Mouse (Mus musculus) intestine, postnatal 0 days (tissue): ENCODE measurements around the gene Rabac1. TPM values are rescaled to one million over a fixed set of nuclear protein-coding genes. Genes with fewer than 3 reads are reported as not detected.

Experiments
- ATAC-seq: fragments of 200-750 bp; cut with Nextera tagmentation; 2 replicates; pipeline ENCODE4 v1.8.0; 2017; ENCODE audit warnings: mild to moderate bottlenecking, moderate TSS enrichment, moderate library complexity
- H3K27ac ChIP-seq: fragments of 300-500 bp; sonication (generic); 2 replicates; pipeline ENCODE4 v1.5.1; 2014; ENCODE audit warnings: mild to moderate bottlenecking, low read depth, low read length, moderate library complexity
- H3K27me3 ChIP-seq: fragments of 300-500 bp; sonication (generic); replicated peaks from 2 replicates; pipeline ENCODE4 v1.6.1; 2014; ENCODE audit warnings: low read length, mixed read lengths; ENCODE audit not compliant: control insufficient read depth, insufficient read depth
- H3K36me3 ChIP-seq: fragments of 300-500 bp; sonication (generic); 2 replicates; pipeline ENCODE4 v1.6.1; 2014; ENCODE audit warnings: mild to moderate bottlenecking, moderate library complexity; ENCODE audit not compliant: control insufficient read depth, insufficient read depth
- H3K4me1 ChIP-seq: fragments of 300-500 bp; sonication (generic); replicated peaks from 2 replicates; pipeline ENCODE4 v1.6.1; 2014; ENCODE audit warnings: antibody characterized with exemption, low read length, mixed read lengths; ENCODE audit not compliant: control insufficient read depth, insufficient read depth
- H3K4me2 ChIP-seq: fragments of 300-500 bp; sonication (generic); replicated peaks from 2 replicates; pipeline ENCODE4 v1.6.1; 2014; ENCODE audit warnings: low read depth, mild to moderate bottlenecking, moderate library complexity
- H3K4me3 ChIP-seq: fragments of 300-500 bp; sonication (generic); 2 replicates; pipeline ENCODE4 v1.5.1; 2014; ENCODE audit warnings: low read depth, low read length
- H3K9ac ChIP-seq: fragments of 300-500 bp; sonication (generic); 2 replicates; pipeline ENCODE4 v1.6.1; 2014; ENCODE audit warnings: mild to moderate bottlenecking, low read depth, low read length
- H3K9me3 ChIP-seq: fragments of 300-500 bp; sonication (generic); 2 replicates; pipeline ENCODE4 v1.6.1; 2016; ENCODE audit warnings: mixed run types; ENCODE audit not compliant: control insufficient read depth
- CTCF ChIP-seq: sonication (generic); IDR thresholded peaks from 2 replicates; pipeline ENCODE4 v1.5.1; 2016; ENCODE audit warnings: low read depth, mild to moderate bottlenecking, control low read depth, antibody characterized with exemption, moderate library complexity
- WGBS: fragments of 180-500 bp; shearing (Covaris S2); extraction: QIAGEN DNeasy Blood & Tissue Kit; methylation state at CpG from one replicate; pipeline ENCODE4 v1.1.7; 2014; 5-methylcytosine and 5-hydroxymethylcytosine counted together
- polyA plus RNA-seq: library from polyadenylated mRNA; unstranded; fragments of >200 nt; fragmentation: Nextera tagmentation; extraction: Ambion mirVana; gene quantifications from 2 replicates; pipeline ENCODE4 v1.2.1, GENCODE M21; 2015

Gene Rabac1
- polyA plus RNA-seq = 127 and 129 TPM in 2 replicates

DNA sequence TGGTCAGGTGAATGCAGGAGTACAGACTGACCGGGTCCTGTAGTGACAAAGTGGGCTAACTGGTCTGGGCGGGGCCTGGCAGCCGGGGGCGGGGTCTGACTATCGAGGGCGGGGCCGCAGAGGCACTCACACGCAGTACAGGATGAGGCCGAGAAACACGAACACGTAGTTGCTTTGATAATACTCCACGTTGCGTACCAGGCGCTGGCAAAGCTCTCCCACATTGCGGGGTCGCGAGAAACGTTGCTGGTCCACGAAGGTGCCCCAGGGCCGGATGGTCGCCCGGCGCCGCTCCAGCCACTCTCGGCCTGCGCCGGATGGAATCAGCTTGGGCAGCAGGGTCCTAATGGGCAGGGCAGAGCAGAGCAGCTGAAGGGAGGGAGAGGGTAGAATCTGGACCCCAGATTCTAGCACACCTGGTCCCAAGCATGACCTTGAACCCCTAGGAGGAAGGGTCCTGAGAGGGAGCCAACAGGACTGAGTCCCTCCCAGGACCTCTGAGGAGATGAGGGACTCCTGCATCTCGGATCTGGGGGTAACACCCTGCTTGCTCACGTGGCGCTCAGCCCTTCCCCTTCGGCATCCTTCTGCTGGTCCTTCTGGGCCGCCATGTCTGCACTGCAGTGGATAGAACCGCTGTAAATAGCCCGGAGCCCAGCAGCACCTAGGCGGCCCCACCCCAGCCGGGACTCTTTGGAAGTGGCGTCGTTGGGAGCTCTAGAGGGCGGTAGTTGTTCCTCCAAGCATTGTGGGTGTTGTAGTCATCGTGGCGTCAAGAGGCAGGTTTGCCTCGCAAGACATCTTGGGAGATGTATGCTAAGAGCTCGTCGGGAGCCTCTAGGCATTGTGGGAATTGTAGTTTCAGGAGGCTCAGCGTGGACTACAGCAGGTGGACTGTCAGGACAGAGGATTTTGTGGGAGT lies at the start of gene Rabac1:
Gene Rabac1 (minus strand): TSS at position 783 of the 922 bp plus-strand sequence.
- peak within 1 kb of the TSS; percentile 76 for H3K27ac ChIP-seq
- ATAC-seq = peak; percentile 93
- H3K4me2 ChIP-seq = peak within 1 kb of the TSS; percentile 83
- H3K27me3 ChIP-seq = no peaks in the 10 kb centered on the region
- peak within 1 kb of the TSS; percentile 67 for H3K9ac ChIP-seq
- TF ChIP-seq CTCF = peak; percentile 76
- no peaks in the 10 kb centered on the region for H3K4me1 ChIP-seq
- no peaks in the 10 kb centered on the region for H3K9me3 ChIP-seq
- under 1% methylated on average over 45 of the region's 45 CpGs for WGBS
- peak within 1 kb of the TSS; percentile 72 for H3K4me3 ChIP-seq
- peaks cover 9% of the 10 kb centered on the region for H3K36me3 ChIP-seq

DNA sequence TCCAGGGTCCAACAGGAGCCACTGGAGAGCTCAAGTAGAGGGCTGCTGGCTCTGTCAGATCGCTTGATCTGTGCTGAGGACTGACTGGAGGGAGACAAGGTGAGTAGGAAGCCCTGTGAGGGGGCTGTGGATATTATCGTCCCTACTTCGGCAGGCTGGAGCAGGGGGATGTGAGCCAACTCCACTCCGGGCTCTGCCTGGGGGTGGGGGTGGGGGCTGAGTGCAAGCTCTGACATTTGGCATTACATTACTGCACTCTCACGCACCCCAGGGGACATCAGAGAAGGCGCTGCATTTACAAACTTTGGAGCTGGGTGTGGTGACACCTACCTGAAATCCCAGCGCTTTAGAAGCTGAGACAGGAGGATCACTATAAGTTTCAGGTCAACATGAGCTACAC lies 39.0 kb upstream of the Rabac1 start:
- Histone ChIP-seq H3K27ac (no peak overlapping the region), H3K4me3 (no peak overlapping the region), H3K9me3 (no peaks in the 10 kb centered on the region), H3K36me3 (no peaks in the 10 kb centered on the region; the same call in 1 of the 2 replicates), H3K27me3 (peaks cover 46% of the 10 kb centered on the region), H3K4me1 (no peaks in the 10 kb centered on the region), H3K9ac (no peak overlapping the region), H3K4me2 (no peak overlapping the region)
- ATAC-seq = no peak
- TF ChIP-seq CTCF = no peak
- 75% methylated on average over 7 of the region's 7 CpGs for WGBS

DNA sequence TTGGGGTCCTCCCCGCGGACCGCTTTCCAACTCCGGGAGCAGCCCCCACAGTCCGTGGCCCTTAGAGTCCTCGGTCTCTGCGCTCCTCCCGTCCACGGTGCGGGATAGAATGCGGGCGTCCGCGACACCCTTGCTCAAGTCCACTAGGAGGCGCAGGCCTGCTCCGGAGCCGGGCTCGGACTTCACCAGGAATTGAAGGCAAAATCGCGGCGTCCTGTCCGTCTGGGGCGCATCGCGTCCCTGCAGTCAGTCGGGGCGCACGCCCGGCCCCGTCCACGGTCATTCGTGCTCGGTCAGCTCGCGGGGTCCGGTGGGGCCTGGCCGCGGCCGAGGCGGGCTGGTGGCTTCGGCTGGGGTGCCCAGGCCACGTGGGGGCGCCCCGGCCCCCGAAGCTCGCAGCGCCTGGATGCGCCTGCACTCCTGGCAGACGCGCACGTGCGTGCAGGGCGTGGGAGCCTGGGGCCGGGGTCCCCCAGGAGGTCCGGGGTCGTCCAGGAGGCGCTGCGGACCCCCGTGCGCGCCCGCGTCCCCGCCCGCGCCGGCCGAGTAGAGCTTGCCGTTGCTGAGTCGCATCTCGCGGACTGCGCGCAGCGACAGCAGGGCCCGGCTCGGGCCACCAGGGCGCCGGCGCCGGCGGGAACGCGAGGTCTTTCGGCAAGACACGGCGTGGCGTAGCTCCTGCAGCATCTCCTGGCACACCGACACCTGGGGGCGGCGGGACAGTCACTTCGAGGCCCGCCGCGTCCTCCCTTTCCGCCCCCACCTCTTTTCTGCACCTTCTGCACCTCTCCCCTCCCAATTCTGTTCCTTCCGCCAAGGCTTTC lies 37.7 kb upstream of the Rabac1 start:
- peaks cover 59% of the 10 kb centered on the region for H3K27me3 ChIP-seq
- H3K27ac ChIP-seq = no peak overlapping the region
- H3K9me3 ChIP-seq = no peaks in the 10 kb centered on the region
- H3K4me3 ChIP-seq = peak overlapping the region; percentile 35
- H3K4me1 ChIP-seq = no peaks in the 10 kb centered on the region
- no peak for ATAC-seq
- no peak overlapping the region for H3K9ac ChIP-seq
- peak overlapping the region; percentile 62 for H3K4me2 ChIP-seq
- no peaks in the 10 kb centered on the region; the same call in 1 of the 2 replicates for H3K36me3 ChIP-seq
- peak; percentile 75 for TF ChIP-seq CTCF
- 6% methylated on average over 93 of the region's 97 CpGs for WGBS

DNA sequence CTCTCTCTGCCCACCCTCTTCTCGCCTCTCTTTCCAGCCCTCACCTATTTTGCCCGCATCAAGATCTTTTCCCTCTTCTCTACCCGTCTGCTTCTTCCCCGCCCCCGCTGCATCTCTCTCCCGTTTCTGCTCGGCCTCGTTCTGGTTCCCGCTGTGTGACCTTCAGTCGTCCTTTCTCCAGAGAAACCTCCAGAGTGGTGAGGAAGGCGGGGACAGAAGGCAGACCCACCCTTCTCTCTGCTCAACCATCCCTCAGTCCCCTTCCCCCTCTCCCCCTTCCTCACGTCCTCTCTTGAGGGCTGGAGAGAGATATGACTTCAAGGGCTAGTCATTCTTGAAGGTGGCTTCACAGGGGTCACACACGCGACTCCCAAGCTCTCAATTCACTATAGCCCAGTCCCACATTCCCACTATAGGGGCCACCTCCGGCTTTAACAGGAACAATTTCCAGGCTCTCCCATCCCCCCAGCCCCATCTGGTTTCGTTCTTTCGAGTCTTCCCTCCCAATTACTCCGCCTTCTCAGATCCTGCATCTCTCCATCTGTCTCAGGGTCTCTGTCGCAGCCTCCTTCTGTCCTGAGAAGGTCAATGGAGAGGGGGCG lies 36.6 kb upstream of the Rabac1 start:
- Histone ChIP-seq H3K4me3 (no peak overlapping the region), H3K27me3 (peaks cover 60% of the 10 kb centered on the region), H3K36me3 (no peaks in the 10 kb centered on the region; the same call in 1 of the 2 replicates), H3K9me3 (no peaks in the 10 kb centered on the region), H3K4me1 (no peaks in the 10 kb centered on the region), H3K27ac (no peak overlapping the region), H3K9ac (no peak overlapping the region), H3K4me2 (no peak overlapping the region)
- WGBS = 19% methylated on average over 20 of the region's 20 CpGs
- no peak for TF ChIP-seq CTCF
- ATAC-seq = no peak

DNA sequence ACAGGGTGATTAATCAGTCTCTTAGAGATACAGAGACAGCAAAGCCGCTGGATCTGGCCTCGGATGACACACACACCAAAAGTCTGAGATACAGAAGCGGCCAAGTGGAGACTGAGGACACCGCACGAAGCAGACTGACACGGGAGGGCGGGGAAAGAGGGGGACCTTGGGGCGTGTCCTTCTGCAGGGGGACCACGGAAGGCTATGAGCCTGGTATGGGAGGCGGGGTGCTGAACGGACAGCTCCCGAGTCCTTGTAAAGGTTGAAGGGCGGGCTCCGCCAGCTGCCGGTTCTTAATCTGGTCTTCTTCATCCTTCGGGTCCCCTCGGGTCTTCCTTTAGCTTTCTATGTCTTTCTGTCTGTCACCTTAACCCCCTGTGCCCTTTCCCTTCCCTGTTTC lies 36.1 kb upstream of the Rabac1 start:
- H3K27me3 ChIP-seq = peaks cover 60% of the 10 kb centered on the region
- WGBS = 4% methylated on average over 16 of the region's 17 CpGs

More for the DNA sequence above, 36.1 kb upstream of the Rabac1 start:
- H3K9ac ChIP-seq = no peak overlapping the region
- peak; percentile 20; the same call in 1 of the 2 replicates for ATAC-seq
- no peak overlapping the region for H3K27ac ChIP-seq
- no peak overlapping the region for H3K4me3 ChIP-seq
- no peak overlapping the region for H3K4me2 ChIP-seq
- H3K9me3 ChIP-seq = no peaks in the 10 kb centered on the region
- TF ChIP-seq CTCF = no peak
- H3K36me3 ChIP-seq = no peaks in the 10 kb centered on the region; the same call in 1 of the 2 replicates
- no peaks in the 10 kb centered on the region for H3K4me1 ChIP-seq
